19 mouse cellular contexts compared by ENCODE assay signal in genomic region chr2:118115647-118116046, GRCm38 (mm10). TPM values are rescaled to one million over a fixed set of nuclear protein-coding genes. Genes with fewer than 3 reads are reported as not detected.
DNase-seq lines count a peak whose midpoint lies in the region; ATAC-seq and TF ChIP-seq lines count a peak whose summit lies in the region.
"Had no signal": no experiment of that assay in that cellular context is flagged by ENCODE, and none has a peak within 500 bp of the region (broad histone marks: within the 10 kb centered on the region; RNA-seq: fewer than 3 reads in every experiment).

No protein-coding gene starts in this region.

- H3K4me1 ChIP-seq in embryonic facial prominence, embryonic 12.5 days, result peaks cover 28% of the 10 kb centered on the region
- H3K4me1 ChIP-seq in embryonic facial prominence, embryonic 10.5 days, result peaks cover 51% of the 10 kb centered on the region
- peaks cover 5% of the 10 kb centered on the region; the same call in 1 of the 2 replicates for H3K4me1 ChIP-seq in kidney, postnatal 0 days (replicated peaks; ENCODE audit: insufficient read depth, low read length)
- H3K4me1 ChIP-seq in kidney, embryonic 15.5 days, result peaks cover 48% of the 10 kb centered on the region

- H3K36me3 ChIP-seq in embryonic facial prominence, embryonic 12.5 days, result peaks cover 52% of the 10 kb centered on the region
- peaks cover 58% of the 10 kb centered on the region for H3K36me3 ChIP-seq in embryonic facial prominence, embryonic 10.5 days (replicated peaks)
- H3K36me3 ChIP-seq in kidney, postnatal 0 days (ENCODE audit: insufficient read depth, low read length), result peaks cover 40% of the 10 kb centered on the region
- H3K36me3 ChIP-seq in kidney, embryonic 15.5 days, result peaks cover 59% of the 10 kb centered on the region
- H3K36me3 ChIP-seq: midbrain, embryonic 15.5 days had no signal

- H3K4me3 ChIP-seq in embryonic facial prominence, embryonic 12.5 days, result no peak overlapping the region
- H3K4me3 ChIP-seq in embryonic facial prominence, embryonic 10.5 days, result no peak overlapping the region
- H3K4me3 ChIP-seq in kidney, postnatal 0 days (replicated peaks; ENCODE audit: low read depth, low read length), result no peak overlapping the region
- no peak overlapping the region for H3K4me3 ChIP-seq in kidney, embryonic 15.5 days (replicated peaks)
- H3K4me3 ChIP-seq: layer of hippocampus, adult 2 months; midbrain, embryonic 15.5 days; neural tube, embryonic 12.5 days had no signal

- H3K4me2 ChIP-seq in embryonic facial prominence, embryonic 12.5 days (replicated peaks), result peak overlapping the region; percentile 88; the same call in 1 of the 2 replicates
- 0 out of 2 replicates have a peak overlapping the region, but pooled peaks have one; percentile 92 for H3K4me2 ChIP-seq in kidney, postnatal 0 days (ENCODE audit: low read length)
- no peak overlapping the region for H3K4me2 ChIP-seq in kidney, embryonic 15.5 days
- H3K4me2 ChIP-seq: midbrain, embryonic 15.5 days; neural tube, embryonic 12.5 days had no signal

- intact Hi-C loops in left cerebral cortex, postnatal 25 days (cut with DNase I), result no loop called here

- 0 out of 2 replicates have a peak, but pooled peaks cover 2% of the 10 kb centered on the region for H3K27me3 ChIP-seq in embryonic facial prominence, embryonic 12.5 days
- peaks cover 12% of the 10 kb centered on the region for H3K27me3 ChIP-seq in embryonic facial prominence, embryonic 10.5 days (replicated peaks; ENCODE audit: low read depth, poor library complexity, severe bottlenecking)
- H3K27me3 ChIP-seq in kidney, postnatal 0 days (ENCODE audit: insufficient read depth, low read length), result no peaks in the 10 kb centered on the region
- peaks cover 5% of the 10 kb centered on the region; the same call in 1 of the 2 replicates for H3K27me3 ChIP-seq in kidney, embryonic 15.5 days
- H3K27me3 ChIP-seq: Patski had no signal

- no peak for DNase-seq in embryonic facial prominence, embryonic 10.5 days (ENCODE audit: low spot score)
- no peak for DNase-seq in kidney, postnatal 0 days (ENCODE audit: low spot score)
- peak; percentile 34 for DNase-seq in testis, postnatal 10 days (ENCODE audit: low spot score)
- no peak for DNase-seq in testis, postnatal 14 days (ENCODE audit: low spot score)
- no peak for DNase-seq in left cerebral cortex, postnatal 25 days (ENCODE audit: low spot score in 2 of 2)
- DNase-seq in gastrocnemius, postnatal 4 days (ENCODE audit: low spot score in 2 of 2), result no peak
- DNase-seq: cerebellum, adult 9-11 months; embryo, embryonic 11 days; heart, adult 18-20 months; heart, postnatal 14 days; kidney, adult 9 months; right cerebral cortex, postnatal 4 days; thymus, postnatal 14 days had no signal

- H3K9me3 ChIP-seq in embryonic facial prominence, embryonic 12.5 days, result no peaks in the 10 kb centered on the region
- 0 out of 2 replicates have a peak, but pooled peaks cover 2% of the 10 kb centered on the region for H3K9me3 ChIP-seq in embryonic facial prominence, embryonic 10.5 days
- H3K9me3 ChIP-seq in kidney, postnatal 0 days (replicated peaks; ENCODE audit: low read length), result no peaks in the 10 kb centered on the region
- H3K9me3 ChIP-seq in kidney, embryonic 15.5 days (replicated peaks), result no peaks in the 10 kb centered on the region
- H3K9me3 ChIP-seq: midbrain, embryonic 15.5 days; neural tube, embryonic 12.5 days had no signal

- no peak for ATAC-seq in embryonic facial prominence, embryonic 12.5 days (ENCODE audit: insufficient number of reproducible peaks, insufficient read depth, low FRiP score, low TSS enrichment)
- ATAC-seq in kidney, postnatal 0 days (replicated peaks; ENCODE audit: low FRiP score, low read depth), result no peak
- no peak for ATAC-seq in kidney, embryonic 15.5 days (replicated peaks; ENCODE audit: low FRiP score)

- 84% methylated on average over 7 of the region's 7 CpGs for WGBS in embryonic facial prominence, embryonic 12.5 days
- WGBS in embryonic facial prominence, embryonic 10.5 days, result 85% methylated on average over 7 of the region's 7 CpGs
- WGBS in kidney, postnatal 0 days, result 87% methylated on average over 7 of the region's 7 CpGs
- WGBS in kidney, embryonic 15.5 days, result 78% methylated on average over 7 of the region's 7 CpGs

- no peak overlapping the region; the same call in 1 of the 2 replicates for H3K9ac ChIP-seq in embryonic facial prominence, embryonic 12.5 days
- H3K9ac ChIP-seq in kidney, postnatal 0 days (ENCODE audit: low read depth, low read length), result no peak overlapping the region
- no peak overlapping the region for H3K9ac ChIP-seq in kidney, embryonic 15.5 days
- H3K9ac ChIP-seq: midbrain, embryonic 15.5 days; neural tube, embryonic 12.5 days had no signal

- TF ChIP-seq CTCF in kidney, postnatal 0 days (IDR thresholded peaks at IDR 0.05; ENCODE audit: low read depth), result no peak

- H3K27ac ChIP-seq in embryonic facial prominence, embryonic 12.5 days, result no peak overlapping the region
- H3K27ac ChIP-seq in embryonic facial prominence, embryonic 10.5 days (replicated peaks), result no peak overlapping the region; the same call in 1 of the 2 replicates
- H3K27ac ChIP-seq in kidney, postnatal 0 days, result no peak overlapping the region
- H3K27ac ChIP-seq in kidney, embryonic 15.5 days, result no peak overlapping the region
- H3K27ac ChIP-seq: layer of hippocampus, adult 2 months; midbrain, embryonic 15.5 days; neural tube, embryonic 12.5 days had no signal

RNA-seq across cellular contexts. Expression of gene Thbs1, which starts 4.0 kb away (rescaled TPM):
- 90.3 and 91.5 TPM in 2 replicates for polyA plus RNA-seq in embryonic facial prominence, embryonic 12.5 days (2016; fragmentation: Nextera tagmentation; extraction: Ambion mirVana)
- 31.1 and 35.4 TPM in 2 replicates for polyA plus RNA-seq in embryonic facial prominence, embryonic 10.5 days (2016; fragmentation: Nextera tagmentation; extraction: Ambion mirVana)
- polyA plus RNA-seq in kidney, postnatal 0 days (2015; fragmentation: Nextera tagmentation; extraction: Ambion mirVana), result 38.1 and 38.5 TPM in 2 replicates
- polyA plus RNA-seq in kidney, embryonic 15.5 days (2015; fragmentation: Nextera tagmentation; extraction: Ambion mirVana), result 35.1 and 38.3 TPM in 2 replicates
- 1 to 10 TPM; 2.0 to 2.2 TPM for total RNA-seq in left cerebral cortex, postnatal 25 days (2021)
- total RNA-seq in gastrocnemius, postnatal 4 days (2021), result 10 to 100 TPM; 71.1 to 73.2 TPM
